Mouse (Mus musculus) MEL (cell line): ENCODE measurements around the gene Sgms1. TPM values are rescaled to one million over a fixed set of nuclear protein-coding genes. Genes with fewer than 3 reads are reported as not detected.

Source experiments
- DNase-seq: peaks from one replicate; pipeline ENCODE4 v3.0.0; 2011; ENCODE audit warnings: low read depth, low spot score
- H3K27ac ChIP-seq: 2 replicates; pipeline ENCODE4 v1.5.1; 2012; ENCODE audit warnings: low read depth, mild to moderate bottlenecking, control low read depth, low read length, moderate library complexity; ENCODE audit not compliant: control insufficient read depth
- H3K27me3 ChIP-seq, 2 experiments: fragments of 150-350 bp in 1 of 2; sonication (generic) in 1 of 2; 2 replicates each; pipeline ENCODE4 v1.6.1; 2012; ENCODE audit warnings: low read length in 2 of 2, mild to moderate bottlenecking in 2 of 2, improper control_type of control experiment in 1 of 2, moderate library complexity in 1 of 2; ENCODE audit not compliant: insufficient read depth in 2 of 2, control insufficient read depth in 1 of 2
- H3K36me3 ChIP-seq, 2 experiments: 2 replicates each; pipeline ENCODE4 v1.6.1; 2012 to 2014; ENCODE audit warnings: low read length in 2 of 2, improper control_type of control experiment in 1 of 2, inconsistent platforms in 1 of 2, mild to moderate bottlenecking in 1 of 2; ENCODE audit not compliant: insufficient read depth in 2 of 2, control insufficient read depth in 1 of 2
- H3K4me1 ChIP-seq, 2 experiments: fragments of 150-350 bp in 1 of 2; sonication (generic) in 1 of 2; 2 replicates each; pipeline ENCODE4 v1.6.1; 2012; ENCODE audit warnings: low read length in 2 of 2, improper control_type of control experiment in 1 of 2, mild to moderate bottlenecking in 1 of 2; ENCODE audit not compliant: insufficient read depth in 2 of 2, control insufficient read depth in 1 of 2
- H3K4me3 ChIP-seq, 2 experiments: fragments of 150-350 bp in 1 of 2; sonication (generic) in 1 of 2; 2 replicates each; pipeline ENCODE4 v1.5.1; 2012; ENCODE audit warnings: low read depth in 2 of 2, low read length in 2 of 2, mild to moderate bottlenecking in 2 of 2, moderate library complexity in 2 of 2, control low read depth in 1 of 2, improper control_type of control experiment in 1 of 2; ENCODE audit not compliant: control insufficient read depth in 1 of 2, insufficient read depth in 1 of 2
- H3K79me2 ChIP-seq: 2 replicates; pipeline ENCODE4 v1.6.1; 2012; ENCODE audit warnings: mild to moderate bottlenecking, low read length, moderate library complexity; ENCODE audit not compliant: control insufficient read depth, poor library complexity, insufficient read depth
- H3K9ac ChIP-seq: 2 replicates; pipeline ENCODE4 v1.6.1; 2012; ENCODE audit warnings: low read depth, mild to moderate bottlenecking, control low read depth, low read length, moderate library complexity; ENCODE audit not compliant: control insufficient read depth, poor library complexity, severe bottlenecking
- H3K9me3 ChIP-seq: fragments of 150-350 bp; sonication (generic); replicated peaks from 2 replicates; pipeline ENCODE4 v1.6.1; 2012; ENCODE audit warnings: mild to moderate bottlenecking, low read length, improper control_type of control experiment, moderate library complexity; ENCODE audit not compliant: insufficient read depth
- BHLHE40 ChIP-seq: IDR thresholded peaks from 2 replicates; pipeline ENCODE4 v1.6.1; 2012; ENCODE audit warnings: low read depth, mild to moderate bottlenecking, inconsistent platforms, low read length, improper control_type of control experiment, borderline replicate concordance
- CHD1 ChIP-seq: IDR thresholded peaks from 2 replicates; pipeline ENCODE4 v1.6.1; 2012; ENCODE audit warnings: low read depth, mild to moderate bottlenecking, inconsistent platforms, low read length, improper control_type of control experiment
- CHD2 ChIP-seq: IDR thresholded peaks from 2 replicates; pipeline ENCODE4 v1.6.1; 2011; ENCODE audit warnings: low read length, improper control_type of control experiment
- CTCF ChIP-seq, 3 experiments: IDR thresholded peaks in 2 of 3; conservative IDR thresholded peaks in 1 of 3; 2 replicates each; pipeline ENCODE4 v1.5.1; 2011 to 2012; ENCODE audit warnings: low read length in 3 of 3, low read depth in 2 of 3, mild to moderate bottlenecking in 2 of 3, improper control_type of control experiment in 1 of 3, inconsistent platforms in 1 of 3, mixed read lengths in 1 of 3, moderate library complexity in 1 of 3; ENCODE audit not compliant: control insufficient read depth in 1 of 3, insufficient read depth in 1 of 3, poor library complexity in 1 of 3, severe bottlenecking in 1 of 3
- E2F4 ChIP-seq: IDR thresholded peaks from 2 replicates; pipeline ENCODE4 v1.6.1; 2011; ENCODE audit warnings: low read depth, low read length, improper control_type of control experiment, borderline replicate concordance
- ETS1 ChIP-seq: IDR thresholded peaks from 2 replicates; pipeline ENCODE4 v1.6.1; 2012; ENCODE audit warnings: low read depth, mild to moderate bottlenecking, inconsistent platforms, low read length, improper control_type of control experiment, moderate library complexity
- GABPA ChIP-seq: IDR thresholded peaks from 2 replicates; pipeline ENCODE4 v1.6.1; 2012; ENCODE audit warnings: low read depth, mild to moderate bottlenecking, inconsistent platforms, low read length, improper control_type of control experiment, moderate library complexity
- JUND ChIP-seq: IDR thresholded peaks from 2 replicates; pipeline ENCODE4 v1.6.1; 2011; ENCODE audit warnings: low read depth, mild to moderate bottlenecking, improper control_type of control experiment, low read length
- KAT2A ChIP-seq: conservative IDR thresholded peaks from 2 replicates; pipeline ENCODE4 v1.6.1; 2012; ENCODE audit warnings: low read depth, low read length, improper control_type of control experiment, inconsistent platforms
- MAFK ChIP-seq: IDR thresholded peaks from 2 replicates; pipeline ENCODE4 v1.6.1; 2011; ENCODE audit warnings: low read depth, mild to moderate bottlenecking, low read length, improper control_type of control experiment, borderline replicate concordance
- MAX ChIP-seq: IDR thresholded peaks from 2 replicates; pipeline ENCODE4 v1.6.1; 2011; ENCODE audit warnings: low read length, improper control_type of control experiment
- MAZ ChIP-seq: IDR thresholded peaks from 2 replicates; pipeline ENCODE4 v1.6.1; 2012; ENCODE audit warnings: low read depth, mild to moderate bottlenecking, inconsistent platforms, low read length, improper control_type of control experiment
- MEF2A ChIP-seq: IDR thresholded peaks from 2 replicates; pipeline ENCODE4 v1.6.1; 2014; ENCODE audit warnings: low read depth, mild to moderate bottlenecking, inconsistent platforms, low read length, improper control_type of control experiment; ENCODE audit not compliant: poor library complexity, insufficient replicate concordance, severe bottlenecking; ENCODE audit errors: extremely low read depth
- NELFE ChIP-seq: IDR thresholded peaks from 2 replicates; pipeline ENCODE4 v1.6.1; 2011; ENCODE audit warnings: low read depth, low read length, improper control_type of control experiment
- POLR2A ChIP-seq, 2 experiments: IDR thresholded peaks; 2 replicates each; pipeline ENCODE4 v1.6.1; 2011 to 2012; ENCODE audit warnings: low read length in 2 of 2, mild to moderate bottlenecking in 2 of 2, control low read depth in 1 of 2, improper control_type of control experiment in 1 of 2, low read depth in 1 of 2, moderate library complexity in 1 of 2; ENCODE audit not compliant: control insufficient read depth in 1 of 2, insufficient read depth in 1 of 2, poor library complexity in 1 of 2
- POLR2AphosphoS2 ChIP-seq: IDR thresholded peaks from 2 replicates; pipeline ENCODE4 v1.6.1; 2011; ENCODE audit warnings: low read length, improper control_type of control experiment
- POLR2AphosphoS5 ChIP-seq: IDR thresholded peaks from 2 replicates; pipeline ENCODE4 v1.6.1; 2012; ENCODE audit warnings: low read depth, borderline replicate concordance, mild to moderate bottlenecking, inconsistent platforms, low read length, moderate library complexity, mixed read lengths
- RAD21 ChIP-seq: IDR thresholded peaks from 2 replicates; pipeline ENCODE4 v1.6.1; 2011; ENCODE audit warnings: mild to moderate bottlenecking, low read depth, low read length, improper control_type of control experiment
- SIN3A ChIP-seq: IDR thresholded peaks from 2 replicates; pipeline ENCODE4 v1.6.1; 2012; ENCODE audit warnings: low read length, improper control_type of control experiment, inconsistent platforms
- SMC3 ChIP-seq: IDR thresholded peaks from 2 replicates; pipeline ENCODE4 v1.6.1; 2011; ENCODE audit warnings: low read depth, low read length, improper control_type of control experiment
- TAL1 ChIP-seq: IDR thresholded peaks from 2 replicates; pipeline ENCODE4 v1.6.1; 2012; ENCODE audit warnings: mild to moderate bottlenecking, inconsistent platforms, low read length, moderate library complexity, mixed read lengths
- TBP ChIP-seq: IDR thresholded peaks from 2 replicates; pipeline ENCODE4 v1.8.0; 2011; ENCODE audit warnings: low read depth, low read length, improper control_type of control experiment
- UBTF ChIP-seq: IDR thresholded peaks from 2 replicates; pipeline ENCODE4 v1.6.1; 2012; ENCODE audit warnings: low read depth, mild to moderate bottlenecking, inconsistent platforms, low read length, improper control_type of control experiment, moderate library complexity, borderline replicate concordance; ENCODE audit not compliant: insufficient read depth
- USF1 ChIP-seq: IDR thresholded peaks from 2 replicates; pipeline ENCODE4 v1.6.1; 2014; ENCODE audit warnings: low read depth, mild to moderate bottlenecking, inconsistent platforms, low read length, improper control_type of control experiment, moderate library complexity
- ZC3H11A ChIP-seq: IDR thresholded peaks from 2 replicates; pipeline ENCODE4 v1.6.1; 2012; ENCODE audit warnings: low read depth, mild to moderate bottlenecking, inconsistent platforms, low read length, improper control_type of control experiment
- ZKSCAN1 ChIP-seq: IDR thresholded peaks from 2 replicates; pipeline ENCODE4 v1.6.1; 2012; ENCODE audit warnings: low read depth, mild to moderate bottlenecking, inconsistent platforms, low read length, improper control_type of control experiment, moderate library complexity
- ZMIZ1 ChIP-seq: IDR thresholded peaks from 2 replicates; pipeline ENCODE4 v1.6.1; 2012; ENCODE audit warnings: low read depth, mild to moderate bottlenecking, inconsistent platforms, low read length, improper control_type of control experiment, moderate library complexity
- polyA plus RNA-seq, 2 experiments: library from polyadenylated mRNA; stranded (reverse) in 1 of 2; unstranded in 1 of 2; fragments of >175 nt in 1 of 2; fragments of >200 nt in 1 of 2; gene quantifications; 2 replicates each; pipeline versions ENCODE4 v1.2.1 to v1.2.4; 2012; ENCODE audit warnings: low replicate concordance in 2 of 2, low read depth in 1 of 2; ENCODE audit not compliant: insufficient read length in 2 of 2, insufficient read depth in 1 of 2, missing spikeins in 1 of 2
- total RNA-seq: library from RNA; depleted of rRNA; stranded (reverse); fragments of 300-350 nt; gene quantifications from 2 replicates; pipeline ENCODE4 v1.2.3, GENCODE M21; 2012

Gene Sgms1
- total and polyA plus RNA-seq, 3 experiments, result 16.3 to 18.5 TPM; not detected in 1

- no peak for DNase-seq
- peaks cover 9 to 21% of the 10 kb centered on the region in 2 experiments for H3K4me1 ChIP-seq
These were observed 29.0 kb downstream of the Sgms1 start for GRCm38 (mm10) chr19:32360546-32360945.

GRCm38 (mm10) chr19:32358699-32359517 is 30.6 kb downstream of the Sgms1 start:
- H3K4me1 ChIP-seq, result peaks cover 9 to 21% of the 10 kb centered on the region in 2 experiments
- no peaks in the 10 kb centered on the region for H3K27me3 ChIP-seq
- no peaks in the 10 kb centered on the region for H3K9me3 ChIP-seq
- H3K4me3 ChIP-seq, result no peak overlapping the region
- H3K27ac ChIP-seq, result no peak overlapping the region
- no peak overlapping the region for H3K9ac ChIP-seq
- H3K79me2 ChIP-seq, result peaks cover 4% of the 10 kb centered on the region; the same call in 1 of the 2 replicates
- peaks cover 0 to 15% of the 10 kb centered on the region in 2 experiments; a peak in 2 of 4 replicates for H3K36me3 ChIP-seq
- no peak for DNase-seq
- no peak for TF ChIP-seq POLR2AphosphoS5
- TF ChIP-seq MAFK, result no peak
- no peak for TF ChIP-seq RAD21
- TF ChIP-seq MEF2A, result no peak
- TF ChIP-seq NELFE, result no peak
- no peak for TF ChIP-seq TAL1
- no peak for TF ChIP-seq CHD1
- TF ChIP-seq POLR2A (IDR thresholded peaks at IDR 0.05; ENCODE audit: control insufficient read depth in 1 of 2, insufficient read depth in 1 of 2, low read depth in 1 of 2, low read length in 2 of 2, poor library complexity in 1 of 2), result no peak
- no peak for TF ChIP-seq BHLHE40
- TF ChIP-seq USF1, result no peak
- TF ChIP-seq GABPA, result no peak
- no peak for TF ChIP-seq ETS1
- TF ChIP-seq E2F4, result no peak
- no peak for TF ChIP-seq ZMIZ1

More at GRCm38 (mm10) chr19:32360546-32360945, 29.0 kb downstream of the Sgms1 start:
- Histone ChIP-seq H3K9ac (no peak overlapping the region), H3K27ac (no peak overlapping the region), H3K27me3 (no peaks in the 10 kb centered on the region), H3K9me3 (no peaks in the 10 kb centered on the region), H3K79me2 (peaks cover 6% of the 10 kb centered on the region; the same call in 1 of the 2 replicates), H3K36me3 (peaks cover 0 to 15% of the 10 kb centered on the region in 2 experiments; a peak in 2 of 4 replicates), H3K4me3 (no peak overlapping the region)
- TF ChIP-seq KAT2A (no peak), NELFE (no peak), MEF2A (no peak), CHD2 (no peak), ZKSCAN1 (no peak), CTCF (IDR thresholded peaks at IDR 0.05 in 2 of 3, conservative IDR thresholded peaks at IDR 0.05 in 1 of 3; ENCODE audit: control insufficient read depth in 1 of 3, insufficient read depth in 1 of 3, low read depth in 2 of 3, low read length in 3 of 3, poor library complexity in 1 of 3, severe bottlenecking in 1 of 3) (no peak), TBP (no peak), POLR2AphosphoS2 (no peak), SIN3A (no peak), SMC3 (no peak), MAFK (no peak), JUND (no peak), GABPA (no peak), MAZ (no peak), CHD1 (no peak), RAD21 (no peak), ZMIZ1 (no peak), UBTF (no peak), MAX (no peak), ZC3H11A (no peak)
